ENCODE assay signal across 10 mouse cellular contexts in genomic region chr3:126723021-126723449, GRCm38 (mm10).
DNase-seq lines count a peak whose midpoint lies in the region; ATAC-seq and TF ChIP-seq lines count a peak whose summit lies in the region.
"Had no signal": no experiment of that assay in that cellular context is flagged by ENCODE, and none has a peak within 500 bp of the region (broad histone marks: within the 10 kb centered on the region; RNA-seq: fewer than 3 reads in every experiment).

No protein-coding gene starts in this region.

- no peak overlapping the region for H3K9ac ChIP-seq in heart, embryonic 11.5 days (ENCODE audit: low read depth, low read length)
- no peak overlapping the region for H3K9ac ChIP-seq in hindbrain, postnatal 0 days (replicated peaks; ENCODE audit: low read length)
- H3K9ac ChIP-seq in midbrain, embryonic 16.5 days (ENCODE audit: low read depth, low read length), result no peak overlapping the region

- H3K27me3 ChIP-seq in heart, embryonic 11.5 days (ENCODE audit: control insufficient read depth, insufficient read depth, low read length), result no peaks in the 10 kb centered on the region
- H3K27me3 ChIP-seq in hindbrain, postnatal 0 days (ENCODE audit: insufficient read depth, low read length), result no peaks in the 10 kb centered on the region
- no peaks in the 10 kb centered on the region for H3K27me3 ChIP-seq in midbrain, embryonic 16.5 days (ENCODE audit: control insufficient read depth, insufficient read depth, low read depth, low read length)
- H3K27me3 ChIP-seq: CH12.LX had no signal

- H3K9me3 ChIP-seq in heart, embryonic 11.5 days (replicated peaks; ENCODE audit: control insufficient read depth, low read length), result no peaks in the 10 kb centered on the region
- no peaks in the 10 kb centered on the region for H3K9me3 ChIP-seq in hindbrain, postnatal 0 days (ENCODE audit: low read length)
- no peaks in the 10 kb centered on the region for H3K9me3 ChIP-seq in midbrain, embryonic 16.5 days (replicated peaks; ENCODE audit: control insufficient read depth, low read length, poor library complexity, severe bottlenecking)

- no peak overlapping the region for H3K4me2 ChIP-seq in heart, embryonic 11.5 days
- H3K4me2 ChIP-seq in hindbrain, postnatal 0 days (ENCODE audit: low read depth, low read length), result peak overlapping the region; percentile 27; the same call in 1 of the 2 replicates
- H3K4me2 ChIP-seq in midbrain, embryonic 16.5 days (ENCODE audit: low read length), result no peak overlapping the region

- no peak for DNase-seq in heart, adult 18-20 months
- DNase-seq in cerebellum, adult 18-20 months, result peak; percentile 84 to 89
- peak; percentile 73 for DNase-seq in hindbrain, postnatal 0 days (ENCODE audit: low spot score)
- DNase-seq in lung, postnatal 25 days (ENCODE audit: low spot score), result no peak
- no peak for DNase-seq in kidney, postnatal 10 days
- DNase-seq in urinary bladder, adult 2 months (ENCODE audit: low spot score), result no peak
- DNase-seq: kidney, postnatal 4 days had no signal

- H3K36me3 ChIP-seq in heart, embryonic 11.5 days (ENCODE audit: control insufficient read depth, insufficient read depth, low read length), result no peaks in the 10 kb centered on the region
- H3K36me3 ChIP-seq in hindbrain, postnatal 0 days (ENCODE audit: insufficient read depth, low read length), result no peaks in the 10 kb centered on the region; the same call in 1 of the 2 replicates
- no peaks in the 10 kb centered on the region for H3K36me3 ChIP-seq in midbrain, embryonic 16.5 days (ENCODE audit: control insufficient read depth, insufficient read depth, low read length)

- 83% methylated on average over 5 of the region's 5 CpGs for WGBS in heart, embryonic 11.5 days (ENCODE audit: insufficient replicate concordance)
- WGBS in hindbrain, postnatal 0 days, result 36% methylated on average over 5 of the region's 5 CpGs
- 66% methylated on average over 5 of the region's 5 CpGs for WGBS in midbrain, embryonic 16.5 days

- H3K4me3 ChIP-seq in heart, embryonic 11.5 days (ENCODE audit: low read depth, low read length), result no peak overlapping the region
- H3K4me3 ChIP-seq in hindbrain, postnatal 0 days (ENCODE audit: low read length), result no peak overlapping the region
- H3K4me3 ChIP-seq in midbrain, embryonic 16.5 days (ENCODE audit: low read depth, low read length), result no peak overlapping the region

- no peak for ATAC-seq in heart, embryonic 11.5 days (replicated peaks; ENCODE audit: insufficient number of reproducible peaks, low FRiP score, low TSS enrichment)
- peak; percentile 72 for ATAC-seq in hindbrain, postnatal 0 days
- peak; percentile 61; the same call in 1 of the 2 replicates for ATAC-seq in midbrain, embryonic 16.5 days

- no peak for TF ChIP-seq CTCF in hindbrain, postnatal 0 days (IDR thresholded peaks at IDR 0.05; ENCODE audit: low read depth)

- H3K27ac ChIP-seq in heart, embryonic 11.5 days (ENCODE audit: low read depth, low read length), result peak overlapping the region; percentile 81
- peak overlapping the region; percentile 72 for H3K27ac ChIP-seq in hindbrain, postnatal 0 days
- peak overlapping the region; percentile 31 for H3K27ac ChIP-seq in midbrain, embryonic 16.5 days (ENCODE audit: low read length)

- peaks cover 11% of the 10 kb centered on the region for H3K4me1 ChIP-seq in heart, embryonic 11.5 days (ENCODE audit: control insufficient read depth, insufficient read depth, low read length)
- 0 out of 2 replicates have a peak, but pooled peaks cover 9% of the 10 kb centered on the region for H3K4me1 ChIP-seq in hindbrain, postnatal 0 days (ENCODE audit: insufficient read depth, low read length)
- H3K4me1 ChIP-seq in midbrain, embryonic 16.5 days (ENCODE audit: control insufficient read depth, insufficient read depth, low read length), result peaks cover 2% of the 10 kb centered on the region; the same call in 1 of the 2 replicates

Comparison
In these comparisons a context has a peak if more than half of its experiments do, and no peak if none do; other contexts are left out.
1. H3K27ac ChIP-seq: peak in every context shown above with its lines; median percentile 81 in heart, embryonic 11.5 days; 72 in hindbrain, postnatal 0 days; 31 in midbrain, embryonic 16.5 days.
2. DNase-seq: peak in cerebellum, adult 18-20 months (2 of 2) and hindbrain, postnatal 0 days (single experiment); none in heart, adult 18-20 months (0 of 2), lung, postnatal 25 days (single experiment), kidney, postnatal 10 days (single experiment) and urinary bladder, adult 2 months (single experiment).